Mouse (Mus musculus): ENCODE results near the gene Klhl20.

Gene Klhl20

GRCm38 (mm10) chr1:161070352-161071271 is 60.7 kb downstream of the Klhl20 start, which contains the start of the genes Dars2 and Cenpl:
TSS of gene Dars2 (minus strand) at chr1:161070658.
TSS of gene Cenpl (plus strand) at chr1:161070713.
- peak; percentile 97 for DNase-seq

GRCm38 (mm10) chr1:161063351-161063750 is 68.0 kb downstream of the Klhl20 start:
- DNase-seq: no peak

DNA sequence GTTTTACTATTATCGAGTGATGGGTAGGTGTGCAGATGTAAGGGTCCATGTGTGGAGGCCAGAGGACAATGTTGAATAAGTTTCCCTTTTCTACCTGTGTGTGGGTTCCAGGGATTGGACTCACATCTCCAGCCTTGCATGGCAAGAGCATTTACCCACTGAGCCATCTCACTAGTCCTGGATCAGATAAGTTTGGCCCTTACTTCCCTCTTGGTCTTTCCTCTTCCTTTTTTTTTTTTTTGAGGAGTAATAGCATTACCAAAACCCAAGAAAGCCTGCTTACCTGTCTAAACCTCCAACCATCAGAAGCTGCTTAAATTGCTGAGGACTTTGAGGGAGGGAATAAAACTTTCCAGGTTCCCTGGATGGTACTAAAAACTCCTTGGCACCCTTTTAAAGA is 74.1 kb downstream of the Klhl20 start:
- DNase-seq: no peak

- no peak for DNase-seq
Measured at GRCm38 (mm10) chr1:161046972-161047371, 84.3 kb downstream of the Klhl20 start.

- DNase-seq: no peak
Measured at GRCm38 (mm10) chr1:161041261-161042020, 89.9 kb downstream of the Klhl20 start.

DNA sequence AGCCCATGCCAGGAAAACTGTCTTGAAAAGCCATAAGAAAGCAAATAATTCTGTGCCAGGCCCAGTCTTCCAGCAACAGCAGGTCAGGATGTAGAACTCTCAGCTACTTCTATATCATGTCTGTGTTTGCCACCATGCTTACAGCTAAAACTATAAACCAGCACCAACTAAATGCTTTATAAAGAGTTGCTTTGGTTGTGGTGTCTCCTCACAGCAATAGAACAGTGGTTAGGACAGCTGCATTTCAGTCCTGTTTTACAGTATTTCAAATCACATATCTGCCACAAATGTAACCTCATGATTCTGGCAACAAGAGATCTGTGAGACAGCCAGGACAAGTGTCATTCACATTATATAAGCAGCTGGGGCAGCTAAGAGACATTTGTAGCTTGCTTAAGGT is 90.5 kb downstream of the Klhl20 start:
- DNase-seq: no peak

DNA sequence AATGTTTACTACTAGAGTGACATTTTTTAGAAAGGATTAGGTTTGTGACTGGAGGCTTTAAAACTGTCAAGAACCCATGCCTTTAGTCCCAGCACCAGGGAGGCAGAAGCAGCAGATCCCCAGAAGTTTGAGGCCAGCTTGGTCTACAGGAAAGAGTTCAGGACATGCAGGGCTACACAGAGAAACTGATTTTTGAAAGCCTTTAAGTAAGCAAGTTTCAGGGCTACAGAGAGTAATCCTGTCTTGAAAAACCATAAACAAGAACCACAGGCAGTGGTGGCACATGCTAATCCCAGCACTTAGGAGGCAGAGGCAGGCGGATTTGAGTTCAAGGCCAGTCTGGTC is 90.9 kb downstream of the Klhl20 start:
- DNase-seq: no peak

GRCm38 (mm10) chr1:161039741-161040425 is 91.4 kb downstream of the Klhl20 start:
- DNase-seq: no peak

- no peak for DNase-seq
Measured at GRCm38 (mm10) chr1:161038968-161039721, 92.2 kb downstream of the Klhl20 start.
